Mouse (Mus musculus): Measurements from ENCODE around the gene Gm9903. TPM values are rescaled to one million over a fixed set of nuclear protein-coding genes. Genes with fewer than 3 reads are reported as not detected.

Gm9903 gene
- total and polyA plus RNA-seq, 3 experiments: 0.16 to 0.26 (median 0.21) TPM

GRCm38 (mm10) chr5:33587498-33588058 lies 42.1 kb upstream of the Gm9903 start:
- Histone ChIP-seq H3K27ac (ENCODE audit: insufficient read depth, low read depth) (no peak overlapping the region), H3K27me3 (replicated peaks) (peaks cover 10% of the 10 kb centered on the region), H3K4me3 (replicated peaks in 1 of 3; ENCODE audit: low read depth in 2 of 3, low read length in 2 of 3, poor library complexity in 1 of 3) (no peak overlapping the region), H3K79me2 (replicated peaks; ENCODE audit: control insufficient read depth, extremely low read depth, insufficient read depth, poor library complexity, severe bottlenecking) (no peaks in the 10 kb centered on the region), H3K9me3 (replicated peaks; ENCODE audit: low read length) (no peaks in the 10 kb centered on the region), H3K4me1 (ENCODE audit: control insufficient read depth in 1 of 2, insufficient read depth in 2 of 2) (no peaks in the 10 kb centered on the region), H3K9ac (ENCODE audit: insufficient read depth, low read depth) (no peak overlapping the region), H3K4me2 (ENCODE audit: insufficient read depth, low read depth, poor library complexity, severe bottlenecking) (no peak overlapping the region), H3K36me3 (replicated peaks in 1 of 2; ENCODE audit: control insufficient read depth in 1 of 2, insufficient read depth in 1 of 2, low read length in 1 of 2) (no peaks in the 10 kb centered on the region)
- dilution Hi-C loops (cut with MboI; ENCODE audit: extremely low pct_ligation_motif_present, extremely low pct_unique_long_range_greater_than_20kb, low sequenced_read_pairs): no loop called here
- no peak for TF ChIP-seq USF2 (conservative IDR thresholded peaks at IDR 0.05; ENCODE audit: low read depth, low read length)
- TF ChIP-seq TCF12 (IDR thresholded peaks at IDR 0.05; ENCODE audit: low read depth, low read length): no peak
- in situ Hi-C loops (cut with MboI; ENCODE audit: low pct_ligation_motif_present, low pct_unique_long_range_greater_than_20kb, low sequenced_read_pairs): loop anchor here (5.0 to 25.0 kb wide), 3 partner anchors 40 to 325 kb away; partner anchors contain the start of gene Ctbp1
- DNase-seq (ENCODE audit: extremely low read depth): no peak

- in situ Hi-C loops (cut with MboI; ENCODE audit: low pct_ligation_motif_present, low pct_unique_long_range_greater_than_20kb, low sequenced_read_pairs): loop anchor here (5.0 to 25.0 kb wide), 3 partner anchors 41 to 326 kb away; partner anchors contain the start of gene Ctbp1
- H3K27ac ChIP-seq (ENCODE audit: insufficient read depth, low read depth): no peak overlapping the region
- H3K27me3 ChIP-seq (replicated peaks): peaks cover 10% of the 10 kb centered on the region
- no peaks in the 10 kb centered on the region for H3K79me2 ChIP-seq (replicated peaks; ENCODE audit: control insufficient read depth, extremely low read depth, insufficient read depth, poor library complexity, severe bottlenecking)
- DNase-seq (ENCODE audit: extremely low read depth): no peak
- H3K4me1 ChIP-seq (ENCODE audit: control insufficient read depth in 1 of 2, insufficient read depth in 2 of 2): no peaks in the 10 kb centered on the region
- no peak overlapping the region for H3K9ac ChIP-seq (ENCODE audit: insufficient read depth, low read depth)
- H3K4me3 ChIP-seq (replicated peaks in 1 of 3; ENCODE audit: low read depth in 2 of 3, low read length in 2 of 3, poor library complexity in 1 of 3): no peak overlapping the region
- H3K36me3 ChIP-seq (replicated peaks in 1 of 2; ENCODE audit: control insufficient read depth in 1 of 2, insufficient read depth in 1 of 2, low read length in 1 of 2): no peaks in the 10 kb centered on the region
- H3K4me2 ChIP-seq (ENCODE audit: insufficient read depth, low read depth, poor library complexity, severe bottlenecking): no peak overlapping the region
- H3K9me3 ChIP-seq (replicated peaks; ENCODE audit: low read length): no peaks in the 10 kb centered on the region
- TF ChIP-seq CHD1 (IDR thresholded peaks at IDR 0.05; ENCODE audit: low read depth, low read length) (no peak), MAZ (IDR thresholded peaks at IDR 0.05; ENCODE audit: low read depth, low read length) (no peak)
- dilution Hi-C loops (cut with MboI; ENCODE audit: extremely low pct_ligation_motif_present, extremely low pct_unique_long_range_greater_than_20kb, low sequenced_read_pairs): no loop called here
Measured at GRCm38 (mm10) chr5:33588066-33588465, 41.7 kb upstream of the Gm9903 start.

GRCm38 (mm10) chr5:33589221-33589888 lies 40.4 kb upstream of the Gm9903 start:
- Histone ChIP-seq H3K27me3 (replicated peaks) (peaks cover 6% of the 10 kb centered on the region), H3K4me2 (ENCODE audit: insufficient read depth, low read depth, poor library complexity, severe bottlenecking) (no peak overlapping the region), H3K27ac (ENCODE audit: insufficient read depth, low read depth) (no peak overlapping the region), H3K4me1 (ENCODE audit: control insufficient read depth in 1 of 2, insufficient read depth in 2 of 2) (no peaks in the 10 kb centered on the region), H3K9me3 (replicated peaks; ENCODE audit: low read length) (no peaks in the 10 kb centered on the region), H3K4me3 (replicated peaks in 1 of 3; ENCODE audit: low read depth in 2 of 3, low read length in 2 of 3, poor library complexity in 1 of 3) (no peak overlapping the region), H3K79me2 (replicated peaks; ENCODE audit: control insufficient read depth, extremely low read depth, insufficient read depth, poor library complexity, severe bottlenecking) (no peaks in the 10 kb centered on the region), H3K36me3 (replicated peaks in 1 of 2; ENCODE audit: control insufficient read depth in 1 of 2, insufficient read depth in 1 of 2, low read length in 1 of 2) (no peaks in the 10 kb centered on the region), H3K9ac (ENCODE audit: insufficient read depth, low read depth) (no peak overlapping the region)
- in situ Hi-C loops (cut with MboI; ENCODE audit: low pct_ligation_motif_present, low pct_unique_long_range_greater_than_20kb, low sequenced_read_pairs) (loop anchor here (5.0 to 25.0 kb wide), 3 partner anchors 42 to 327 kb away; partner anchors contain the start of gene Ctbp1), dilution Hi-C loops (cut with MboI; ENCODE audit: extremely low pct_ligation_motif_present, extremely low pct_unique_long_range_greater_than_20kb, low sequenced_read_pairs) (no loop called here)
- peak; percentile 76 for DNase-seq (ENCODE audit: extremely low read depth)
- TF ChIP-seq NELFE (IDR thresholded peaks at IDR 0.05; ENCODE audit: low read depth, low read length) (no peak), UBTF (IDR thresholded peaks at IDR 0.05; ENCODE audit: low read depth, low read length) (no peak), RAD21 (IDR thresholded peaks at IDR 0.05; ENCODE audit: low read depth, low read length) (peak; percentile 84), MAX (IDR thresholded peaks at IDR 0.05; ENCODE audit: low read length) (no peak), ZC3H11A (IDR thresholded peaks at IDR 0.05; ENCODE audit: low read depth, low read length) (no peak), CTCF (conservative IDR thresholded peaks at IDR 0.05 in 1 of 2, IDR thresholded peaks at IDR 0.05 in 1 of 2; ENCODE audit: low read depth in 2 of 2, low read length in 2 of 2) (peak; percentile 83 to 90), SMC3 (IDR thresholded peaks at IDR 0.05; ENCODE audit: low read depth, low read length) (peak; percentile 72)

All from CH12.LX (cell line).